Mouse (Mus musculus) naive thymus-derived CD4-positive, alpha-beta T cell, adult 2 months (primary cell): ENCODE measurements around the gene Mansc4.

Experiments
- DNase-seq: peaks from one replicate; pipeline ENCODE4 v3.0.0-alpha.2; 2011; ENCODE audit warnings: low read depth

Mansc4 gene

DNA sequence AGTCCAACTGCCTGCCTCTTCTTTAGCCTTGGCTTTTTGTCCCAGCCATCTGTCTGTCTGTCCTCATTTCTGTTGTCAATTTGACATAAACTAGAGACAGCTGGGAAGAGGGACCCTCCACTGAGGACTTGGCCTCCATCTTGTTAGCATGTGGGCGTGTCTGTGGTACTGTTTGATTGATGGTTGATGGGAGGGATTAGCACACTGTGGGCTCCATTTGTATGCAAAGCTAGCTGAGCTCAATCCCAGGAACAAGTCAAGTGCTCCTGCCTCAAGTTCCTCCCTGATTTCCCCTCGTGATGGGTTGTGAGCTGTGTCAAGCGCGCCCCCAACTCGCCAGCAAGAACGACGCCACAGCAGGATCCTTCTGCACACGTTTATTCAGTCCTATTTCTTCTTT is 10.0 kb downstream of the Mansc4 start:
- no peak for DNase-seq

DNA sequence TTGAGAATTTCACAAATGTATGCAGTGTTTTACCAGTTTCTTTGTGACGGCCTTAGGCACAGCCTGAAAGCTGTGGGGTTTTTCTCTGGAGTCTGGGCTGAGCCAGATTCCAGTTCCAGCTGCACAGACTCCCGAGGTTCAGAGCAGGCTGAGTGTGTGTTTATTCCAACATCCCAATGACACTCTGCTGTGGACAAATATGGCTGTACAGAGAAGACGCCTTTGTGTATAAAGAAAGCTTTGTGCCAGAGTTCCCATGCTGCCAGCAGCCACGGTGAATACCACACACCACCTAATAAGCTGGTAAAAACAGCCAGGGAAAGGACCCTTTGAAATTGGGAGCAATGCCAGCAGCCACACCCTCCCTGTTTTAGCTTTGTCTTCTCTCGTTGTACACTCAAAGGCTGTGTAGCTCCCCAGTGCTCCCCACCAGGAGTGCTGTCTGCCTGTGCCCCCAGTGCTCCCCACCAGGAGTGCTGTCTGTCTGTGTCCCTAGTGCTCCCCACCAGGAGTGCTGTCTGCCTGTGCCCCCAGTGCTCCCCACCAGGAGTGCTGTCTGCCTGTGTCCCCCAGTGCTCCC is 10.9 kb downstream of the Mansc4 start:
- no peak for DNase-seq

DNA sequence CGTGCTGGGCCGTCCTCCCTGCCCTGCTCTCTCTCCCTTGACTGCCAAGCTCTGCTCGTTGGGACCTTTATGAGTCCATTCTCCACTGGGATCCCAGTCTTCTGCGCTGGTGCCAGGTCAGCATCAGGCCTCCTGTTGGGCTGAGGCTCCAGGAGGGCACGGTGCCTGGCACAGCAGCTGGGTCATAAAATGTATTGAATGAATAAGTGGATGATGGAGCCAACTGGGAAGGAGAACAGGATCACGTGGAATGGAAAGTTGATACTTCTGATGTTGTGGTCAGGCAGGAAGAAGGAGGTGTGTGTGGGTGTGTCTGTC is 21.9 kb downstream of the Mansc4 start:
- no peak for DNase-seq

DNA sequence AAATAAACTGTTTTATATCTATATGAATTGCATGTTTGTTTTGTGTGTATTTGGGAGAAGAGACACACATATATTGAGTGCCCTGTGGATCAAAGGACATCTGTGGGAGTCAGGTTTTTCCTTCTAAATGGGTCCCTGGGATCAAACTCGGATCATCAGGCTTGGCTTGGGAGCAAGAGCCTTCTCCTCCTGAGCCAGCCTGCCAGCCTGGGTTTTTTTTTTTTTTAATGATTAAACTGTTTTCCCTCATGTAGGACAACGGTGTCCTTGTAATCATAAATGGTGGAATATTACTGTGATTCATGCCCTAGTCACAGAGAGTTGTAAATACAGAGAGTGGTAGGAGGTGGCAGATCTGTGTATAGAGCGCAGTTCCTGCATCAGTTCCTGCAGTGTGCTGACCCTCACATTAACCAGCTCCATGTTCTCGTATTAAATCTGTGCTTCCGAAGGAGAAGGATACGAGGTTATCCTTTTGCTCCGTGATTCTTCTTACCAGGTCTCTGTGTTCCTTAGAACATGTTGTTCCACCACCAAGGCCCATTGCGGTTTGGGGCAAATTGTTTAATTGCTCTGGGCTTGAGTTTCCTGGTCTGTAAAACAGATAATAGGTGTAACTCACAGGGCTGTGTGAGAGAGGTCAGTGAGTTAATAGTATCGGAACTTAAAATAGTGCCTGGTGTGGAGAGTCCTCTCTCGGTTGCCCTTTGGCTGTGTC is 22.4 kb downstream of the Mansc4 start:
- no peak for DNase-seq

DNA sequence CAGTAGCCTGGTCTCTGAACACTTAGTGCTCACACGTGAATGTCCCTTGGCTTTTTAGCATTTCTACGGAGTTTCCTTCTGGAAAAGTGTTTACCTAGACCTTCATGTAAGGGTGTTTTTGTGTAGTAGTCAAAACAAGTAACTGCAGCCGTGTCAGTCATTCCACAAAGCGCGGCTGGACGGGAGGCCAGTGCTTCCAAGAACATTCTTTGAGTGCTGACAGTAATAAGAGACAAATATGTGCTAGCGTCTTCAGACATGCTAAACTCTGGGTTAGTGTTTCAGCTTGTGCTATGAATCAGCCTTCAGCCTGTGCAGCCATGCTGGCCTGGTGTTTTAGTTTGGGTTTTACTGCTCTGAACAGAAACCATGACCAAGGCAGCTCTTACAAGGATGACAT is 24.1 kb downstream of the Mansc4 start:
- no peak for DNase-seq

DNA sequence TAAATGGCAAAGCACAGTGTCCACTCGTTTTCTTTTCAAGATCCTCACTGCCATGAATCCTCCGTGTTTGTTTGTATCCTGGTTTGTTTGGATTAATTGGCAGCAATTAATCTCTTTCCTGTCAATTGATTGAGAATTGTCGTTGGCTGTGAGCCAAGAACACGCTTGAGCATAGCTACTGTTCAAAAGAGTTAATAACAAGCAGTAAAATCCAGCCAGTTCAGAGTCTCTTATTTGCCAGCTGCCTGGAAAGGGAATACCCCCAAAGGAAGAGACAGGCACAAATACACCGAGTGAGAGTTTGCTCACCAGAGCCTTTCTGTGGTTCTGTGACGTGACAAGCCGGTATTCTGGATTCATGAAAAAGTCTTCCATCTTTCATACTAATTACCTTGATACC is 24.8 kb downstream of the Mansc4 start:
- no peak for DNase-seq

DNA sequence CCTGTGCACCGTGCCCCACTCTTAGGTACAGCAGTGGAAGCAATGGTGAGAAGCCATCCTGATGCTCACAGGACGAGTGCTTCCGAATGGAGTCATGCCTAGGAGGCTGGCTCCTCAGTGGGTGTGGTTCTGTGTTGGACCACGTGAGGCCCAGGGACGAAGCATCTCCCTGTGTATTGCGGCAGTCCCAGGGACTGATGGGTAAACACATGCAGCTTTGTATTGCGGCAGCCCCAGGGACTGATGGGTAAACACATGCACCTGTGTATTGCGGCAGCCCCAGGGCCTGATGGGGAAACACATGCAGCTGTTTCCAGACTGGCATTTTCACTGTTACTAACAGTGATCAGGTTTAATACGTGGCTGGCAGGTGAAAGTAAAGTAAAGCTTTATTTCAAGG is 25.2 kb downstream of the Mansc4 start:
- DNase-seq = no peak

DNA sequence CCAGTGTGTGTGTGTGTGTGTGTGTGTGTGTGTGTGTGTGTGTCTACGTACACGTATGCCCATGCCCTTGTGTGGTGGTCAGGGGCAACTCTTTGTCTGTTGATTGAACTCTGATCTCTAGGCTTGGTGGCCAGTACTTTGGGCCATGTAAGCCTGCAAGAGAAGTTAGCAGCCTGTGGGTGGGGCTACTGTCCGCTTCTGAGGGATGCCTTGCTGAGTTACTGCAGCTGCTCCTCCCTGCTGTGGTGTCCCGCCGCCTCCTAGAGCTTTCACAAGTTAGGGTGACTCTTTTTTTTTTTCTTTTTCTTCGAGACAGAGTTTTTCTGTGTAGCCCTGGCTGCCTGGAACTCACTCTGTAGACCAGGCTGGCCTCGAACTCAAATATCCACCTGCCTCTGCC is 27.5 kb downstream of the Mansc4 start:
- DNase-seq = no peak

DNA sequence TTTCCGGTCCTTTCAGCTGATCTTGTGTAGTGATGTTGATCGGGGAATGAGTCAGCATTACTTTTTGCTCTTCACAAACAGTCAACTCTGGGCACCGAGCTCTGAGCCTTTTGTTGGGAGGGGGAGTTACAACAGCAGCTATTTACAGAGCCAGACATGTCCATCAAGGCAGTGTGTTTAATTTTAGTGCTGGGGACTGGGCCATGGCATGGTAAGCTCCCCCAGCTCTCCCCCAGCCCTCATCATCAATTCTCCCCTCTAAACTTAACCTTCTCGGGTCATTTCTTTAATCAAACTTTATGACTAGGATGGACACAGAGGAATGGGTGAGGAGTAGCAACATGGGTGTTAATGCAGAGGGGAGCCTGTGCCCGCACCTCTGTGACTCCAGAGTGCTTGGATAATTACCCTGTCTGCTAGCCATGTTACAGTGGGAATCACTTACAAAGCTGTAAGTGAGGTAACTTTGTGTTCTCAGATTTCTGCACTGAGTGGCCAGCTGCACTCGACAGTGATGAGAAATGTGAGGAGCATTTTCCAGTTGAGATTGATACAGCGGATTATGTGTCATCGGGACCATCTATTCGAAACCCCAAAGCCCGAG is 31.4 kb downstream of the Mansc4 start:
- no peak for DNase-seq

DNA sequence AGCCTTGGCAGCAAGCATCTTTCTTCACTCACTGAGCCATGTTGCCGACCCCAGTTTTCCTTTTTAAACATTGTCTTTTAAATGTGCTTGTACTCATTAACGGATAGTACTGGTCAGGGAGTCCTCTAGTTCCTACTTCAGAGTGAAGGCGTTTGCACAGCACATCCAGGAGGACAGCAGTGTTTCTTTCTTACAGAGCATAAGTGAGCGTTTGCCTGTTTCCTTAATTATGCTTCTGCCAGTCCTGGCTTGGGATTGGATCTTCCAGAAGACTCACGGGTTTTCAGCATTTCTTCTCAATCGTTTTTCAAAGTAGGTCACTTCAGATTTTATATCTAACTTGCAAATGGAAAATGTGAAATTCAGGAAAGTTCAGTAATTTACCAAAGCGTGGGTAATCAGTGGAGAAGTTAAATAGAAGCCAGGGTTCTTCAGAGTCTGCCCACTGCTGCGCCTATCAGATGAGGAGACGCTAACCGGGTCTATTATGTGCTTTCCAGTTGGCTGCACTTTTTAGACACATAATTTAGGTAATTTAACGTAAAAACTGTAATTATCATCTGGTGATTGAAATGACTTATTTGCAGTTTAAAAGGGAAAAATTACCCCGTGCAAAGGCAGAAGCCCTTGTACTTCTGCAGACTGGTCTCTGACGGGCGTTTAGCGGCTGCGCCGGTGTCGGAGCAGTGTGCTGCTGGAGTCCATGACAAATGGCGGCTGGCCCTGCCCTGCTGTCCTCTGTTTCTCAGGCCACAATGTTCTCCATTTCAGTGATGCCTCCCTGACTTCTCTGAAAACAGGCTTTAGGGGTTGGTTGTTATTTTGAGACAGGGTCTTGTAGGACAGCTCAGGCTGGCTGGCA is 32.8 kb downstream of the Mansc4 start:
- DNase-seq = no peak

DNA sequence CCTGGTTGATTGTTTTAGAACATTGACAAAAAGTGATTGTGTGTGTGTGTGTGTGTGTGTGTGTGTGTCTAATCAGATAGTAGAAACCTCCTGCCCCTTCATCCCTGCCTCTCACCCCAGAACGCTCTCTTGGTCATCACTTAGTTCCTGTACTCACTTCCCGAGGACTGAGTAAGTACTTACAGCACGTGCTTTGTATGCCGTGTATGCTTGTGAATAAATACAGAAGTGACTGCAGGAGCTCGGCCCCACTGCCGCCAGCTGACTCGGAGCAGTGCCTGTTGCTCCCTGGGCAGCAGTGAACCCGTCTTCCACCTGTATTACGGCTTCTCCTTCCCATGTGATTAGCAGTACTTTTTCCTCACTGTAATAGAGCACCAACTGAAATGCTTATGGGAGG is 34.4 kb downstream of the Mansc4 start:
- DNase-seq = no peak

DNA sequence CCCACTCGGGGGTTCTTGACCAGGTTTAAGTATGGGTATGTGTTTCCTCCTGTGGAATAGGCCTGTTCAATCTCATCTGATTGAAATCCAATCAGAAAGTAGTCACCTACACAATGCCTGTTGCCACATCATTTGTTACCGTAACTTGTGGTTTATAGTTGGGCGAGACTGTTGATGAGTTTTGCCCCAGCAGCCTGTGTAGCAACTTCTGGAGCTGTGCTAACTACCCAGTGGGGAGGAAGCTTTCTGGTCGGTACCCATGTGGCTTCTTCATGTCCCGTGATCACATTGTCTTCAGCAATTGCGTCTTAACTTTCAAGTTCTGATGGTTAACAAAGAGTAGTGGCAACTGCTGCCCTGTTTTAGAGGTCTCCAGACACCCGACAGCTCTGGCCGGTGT is 35.2 kb downstream of the Mansc4 start:
- DNase-seq = no peak

DNA sequence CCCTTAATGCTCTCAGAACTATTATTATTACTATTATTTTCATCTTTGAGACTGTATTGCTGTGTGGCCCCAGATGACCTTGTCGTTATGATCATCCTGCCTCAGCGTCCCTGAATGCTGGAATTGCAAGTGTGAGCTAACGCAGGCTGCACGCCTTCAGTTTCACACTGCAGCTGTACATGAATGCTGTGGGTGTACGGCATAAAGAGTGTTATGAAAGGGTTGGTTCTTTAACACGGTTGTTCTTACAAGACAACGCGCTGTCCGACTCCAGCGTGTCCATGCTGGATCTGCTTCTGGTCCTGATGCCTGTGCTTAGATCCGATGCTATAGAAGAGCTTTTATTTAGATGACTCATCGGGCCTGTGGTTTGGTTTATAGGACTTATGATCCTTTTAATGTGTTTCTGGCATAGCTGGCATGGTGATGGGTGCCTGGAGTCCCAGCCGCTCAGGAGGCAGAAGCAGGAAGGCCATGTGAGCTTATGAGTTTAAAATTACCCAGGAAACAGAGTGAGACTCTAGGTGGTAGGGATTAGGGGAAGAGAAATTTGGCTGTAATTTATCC is 37.5 kb downstream of the Mansc4 start:
- DNase-seq = no peak

DNA sequence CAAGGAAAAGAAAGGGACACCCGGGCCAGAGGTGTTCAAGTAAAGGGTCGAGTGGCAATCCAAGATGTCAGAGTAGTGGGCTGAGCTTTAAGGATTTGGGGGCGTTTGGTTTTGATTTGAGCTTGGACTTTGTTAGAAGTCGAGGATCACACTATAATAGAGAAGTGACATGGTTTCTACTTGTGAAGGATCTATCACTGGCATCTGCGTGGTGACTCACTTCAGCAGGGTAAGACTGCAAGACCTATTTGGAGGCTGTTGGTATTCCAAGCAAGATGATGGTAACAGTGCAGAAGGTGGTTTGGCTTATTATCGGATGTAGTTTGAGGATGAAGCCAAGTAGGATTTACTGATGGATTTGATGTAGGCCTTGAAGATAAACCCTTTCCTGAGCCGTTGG is 43.2 kb downstream of the Mansc4 start:
- no peak for DNase-seq

DNA sequence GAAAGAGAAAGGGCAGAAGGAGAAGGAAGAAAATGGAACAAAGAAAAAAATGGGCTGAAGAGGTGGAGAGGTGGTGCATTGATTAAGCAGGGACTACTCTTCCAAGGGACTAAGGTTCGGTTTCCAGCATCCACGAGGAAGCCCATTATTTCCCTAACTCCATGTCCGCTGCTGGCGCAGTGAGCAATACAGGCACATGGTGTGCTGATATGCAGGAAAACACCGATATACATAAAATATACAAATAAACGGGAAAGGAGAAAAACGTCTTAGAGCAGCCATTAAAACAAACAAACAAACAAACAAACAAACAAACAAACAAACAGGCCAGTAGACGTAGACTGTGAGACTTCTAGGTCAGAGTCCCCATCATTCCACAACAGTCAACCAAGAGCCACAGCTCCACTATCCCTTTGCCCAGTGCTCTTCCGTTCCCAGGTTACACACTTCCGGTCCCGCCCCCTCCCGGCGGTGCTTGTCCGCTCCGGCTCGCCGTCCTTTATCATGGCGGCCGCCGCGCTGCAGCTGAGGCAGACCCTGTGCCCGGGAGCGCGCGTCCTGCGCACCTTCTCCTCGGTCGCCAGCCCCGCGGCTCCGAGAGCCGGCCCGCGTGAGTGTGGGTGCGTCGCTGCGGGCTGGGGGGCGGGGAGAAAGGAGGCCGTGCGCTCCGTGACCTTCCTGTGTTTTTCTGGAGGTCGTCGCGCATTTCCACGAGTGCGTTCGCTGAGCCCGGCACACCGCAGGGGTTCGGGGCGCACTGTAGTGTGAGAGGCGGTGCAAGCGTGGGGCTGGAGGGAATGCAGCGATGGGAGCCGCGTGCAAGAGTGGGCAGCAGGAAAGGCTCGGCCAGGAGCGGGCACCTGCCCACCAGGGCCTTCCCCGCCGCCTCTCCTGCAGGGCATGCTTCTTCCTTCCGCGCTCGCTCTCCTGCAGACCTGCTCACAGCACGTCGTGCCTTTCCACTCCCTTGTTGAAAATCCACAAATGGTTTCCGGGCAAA is 44.2 kb downstream of the Mansc4 start, which contains the start of gene Mrps35:
Gene Mrps35 (plus strand): TSS at position 474 of the 1,000 bp plus-strand sequence.
- DNase-seq = peak; percentile 86

DNA sequence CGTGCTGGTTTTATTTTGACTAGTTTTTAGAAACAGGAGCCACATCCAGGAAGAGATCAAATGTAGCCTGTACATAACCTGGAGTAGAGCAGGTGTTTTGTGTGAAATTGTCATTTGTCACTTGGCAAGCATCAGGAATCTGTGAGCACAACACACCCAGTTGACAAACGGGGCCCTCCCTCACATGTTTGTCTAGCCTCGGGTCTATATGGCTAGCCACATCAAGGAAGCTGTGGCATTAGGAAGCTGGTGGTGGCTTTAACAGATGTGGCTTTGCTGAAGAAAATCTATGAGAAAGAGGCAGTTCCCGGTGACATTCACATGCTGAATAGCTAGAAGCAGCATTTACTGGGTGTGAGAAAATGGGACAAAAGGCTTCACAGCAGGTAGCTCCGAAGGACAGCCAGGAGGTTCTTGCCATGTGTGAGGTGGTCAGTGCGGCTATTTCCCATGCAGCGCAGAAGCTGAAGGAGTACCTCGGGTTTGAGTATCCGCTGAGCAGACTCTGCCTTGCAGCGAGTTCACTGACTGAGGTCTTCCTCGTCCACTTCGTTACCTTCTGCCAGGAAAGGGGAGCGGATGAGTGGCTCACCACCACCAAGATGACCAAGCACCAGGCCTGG is 54.4 kb downstream of the Mansc4 start, which contains the start of gene Rep15:
Gene Rep15 (plus strand): TSS at position 282 of the 623 bp plus-strand sequence.
- peak; percentile 37 for DNase-seq

DNA sequence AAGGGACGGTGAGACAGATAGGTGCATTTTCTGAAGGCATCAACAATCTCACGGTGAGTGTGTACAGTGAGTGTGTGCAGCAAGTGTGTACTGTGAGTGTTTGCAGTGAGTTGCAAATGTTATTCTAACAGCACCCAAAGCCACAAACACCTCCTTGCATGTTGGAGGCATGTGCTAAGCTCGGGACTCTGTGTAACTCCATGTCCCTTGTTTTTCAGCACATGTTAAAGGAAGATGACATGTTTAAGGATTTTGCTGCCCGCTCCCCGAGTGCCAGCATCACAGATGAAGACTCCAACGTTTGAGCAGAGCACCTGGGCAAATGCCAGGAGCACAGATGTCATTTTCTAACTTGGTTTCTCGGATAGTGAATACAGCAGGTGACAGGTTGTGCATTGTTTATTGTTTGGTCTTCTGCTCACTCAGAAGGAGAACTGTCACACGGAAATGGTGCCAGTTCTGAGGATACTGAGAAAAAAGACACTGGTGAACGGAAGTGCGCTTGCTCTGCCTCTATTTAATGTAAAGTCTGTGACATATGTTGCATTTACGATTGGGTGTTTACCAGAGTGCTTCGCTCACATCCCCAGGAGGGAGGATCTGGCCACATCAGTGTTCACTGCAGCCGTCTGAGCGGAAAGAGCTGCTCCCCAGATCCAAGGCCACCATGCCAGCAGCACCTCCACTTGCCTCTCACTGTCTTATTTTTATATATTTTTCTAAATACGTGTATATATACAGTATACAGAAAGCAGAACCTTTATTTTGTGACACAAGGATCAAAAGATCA is 56.5 kb downstream of the Mansc4 start:
- DNase-seq = no peak

DNA sequence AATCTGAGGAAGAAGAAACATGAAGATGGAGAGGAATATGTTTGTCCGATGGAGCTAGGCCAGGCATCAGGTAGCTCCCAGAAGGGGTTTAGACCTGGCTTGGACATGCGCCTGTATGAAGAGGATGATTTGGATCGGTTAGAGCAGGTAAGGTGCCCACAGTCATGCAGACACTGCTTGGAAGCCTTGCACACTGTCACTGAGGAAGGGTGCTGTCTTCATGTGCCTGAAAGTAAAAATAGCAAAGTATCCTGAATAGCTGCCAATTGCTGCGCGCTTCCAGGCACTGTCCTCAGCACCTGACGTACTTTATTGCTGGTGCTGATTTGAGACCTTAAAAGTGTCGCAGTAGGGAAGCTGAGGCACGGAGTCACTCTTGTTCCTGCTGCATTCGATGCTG is 57.2 kb downstream of the Mansc4 start:
- DNase-seq = no peak

DNA sequence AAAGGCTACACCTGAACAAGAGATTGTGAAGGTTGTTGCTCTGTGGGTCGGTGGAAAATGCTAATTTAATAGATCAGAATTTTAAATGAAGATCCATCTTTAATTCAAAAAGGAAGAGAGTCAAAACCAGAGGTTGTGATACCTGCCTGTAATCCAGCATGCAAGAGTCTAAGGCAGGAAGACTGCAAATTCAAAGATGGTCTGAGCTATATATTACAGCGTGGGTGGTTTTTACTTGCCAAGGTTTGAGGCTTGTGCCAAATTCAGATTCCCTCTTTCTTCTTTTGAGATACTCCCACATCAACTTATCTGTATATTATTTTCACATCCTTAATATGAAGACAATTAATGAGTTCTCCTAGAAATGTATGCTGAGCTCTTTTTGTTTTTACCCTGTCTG is 58.4 kb downstream of the Mansc4 start:
- DNase-seq = no peak
